Mouse (Mus musculus): ENCODE measurements around the gene 1700001K19Rik.

DNA sequence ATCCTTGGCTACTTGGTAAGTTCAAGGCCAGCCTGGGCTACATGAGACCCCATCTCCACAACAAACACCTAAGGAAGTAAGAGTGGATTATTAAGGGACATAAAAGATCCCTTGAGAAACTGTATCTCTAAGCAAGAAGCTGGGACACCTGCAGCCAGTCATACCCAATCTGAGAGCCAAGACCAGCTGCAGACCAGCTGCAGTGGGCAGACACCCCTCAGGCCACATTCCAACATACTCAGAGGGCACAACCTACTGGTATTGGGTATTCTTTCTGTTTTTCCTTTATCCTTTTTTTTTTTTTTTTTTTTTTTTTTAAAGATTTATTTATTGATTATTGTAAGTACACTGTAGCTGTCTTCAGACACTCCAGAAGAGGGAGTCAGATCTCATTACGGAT is 1.2 kb upstream of the 1700001K19Rik start:
- no peak for TF ChIP-seq CTCF (IDR thresholded peaks at IDR 0.05; ENCODE audit: borderline replicate concordance, control insufficient read depth, extremely low read depth, insufficient read depth, low read length, poor library complexity)
- TF ChIP-seq POLR2A (IDR thresholded peaks at IDR 0.05; ENCODE audit: control insufficient read depth, extremely low read depth, insufficient read depth, low read length, poor library complexity), result no peak
